Mouse (Mus musculus): ENCODE measurements around the gene Impg2. TPM values are rescaled to one million over a fixed set of nuclear protein-coding genes. Genes with fewer than 3 reads are reported as not detected.

Impg2 gene
- total and polyA plus RNA-seq, 2 experiments from 2014 or later: 0.10 to 0.38 TPM

- Histone ChIP-seq H3K4me2 (ENCODE audit: low read depth, low read length, poor library complexity, severe bottlenecking) (no peak overlapping the region), H3K36me3 (ENCODE audit: insufficient read depth, low read length) (no peaks in the 10 kb centered on the region), H3K9me3 (ENCODE audit: low read length) (no peaks in the 10 kb centered on the region), H3K27ac (ENCODE audit: low read depth, low read length) (no peak overlapping the region), H3K27me3 (ENCODE audit: insufficient read depth, low read length) (no peaks in the 10 kb centered on the region), H3K9ac (replicated peaks; ENCODE audit: low read length, poor library complexity, severe bottlenecking) (no peak overlapping the region), H3K4me1 (ENCODE audit: insufficient read depth, low read length) (no peaks in the 10 kb centered on the region), H3K4me3 (ENCODE audit: low read depth, low read length) (no peak overlapping the region)
- ATAC-seq (ENCODE audit: low FRiP score) (no peak), DNase-seq (ENCODE audit: low spot score) (no peak)
- TF ChIP-seq CTCF (IDR thresholded peaks at IDR 0.05): no peak
- 78% methylated on average over 4 of the region's 4 CpGs for WGBS
These were observed 100.1 kb downstream of the Impg2 start for GRCm38 (mm10) chr16:56304167-56304566.

- no peak for ATAC-seq (ENCODE audit: low FRiP score)
- WGBS: 54% methylated on average over 4 of the region's 4 CpGs
These were observed 103.5 kb downstream of the Impg2 start for GRCm38 (mm10) chr16:56307575-56307974.

GRCm38 (mm10) chr16:56311291-56311690 lies 107.2 kb downstream of the Impg2 start:
- ATAC-seq (ENCODE audit: low FRiP score) (no peak), DNase-seq (ENCODE audit: low spot score) (peak; percentile 59)
- peak; percentile 69 for TF ChIP-seq CTCF (IDR thresholded peaks at IDR 0.05)
- Histone ChIP-seq H3K27me3 (ENCODE audit: insufficient read depth, low read length) (no peaks in the 10 kb centered on the region), H3K4me2 (ENCODE audit: low read depth, low read length, poor library complexity, severe bottlenecking) (no peak overlapping the region), H3K4me1 (ENCODE audit: insufficient read depth, low read length) (no peaks in the 10 kb centered on the region), H3K36me3 (ENCODE audit: insufficient read depth, low read length) (no peaks in the 10 kb centered on the region), H3K9ac (replicated peaks; ENCODE audit: low read length, poor library complexity, severe bottlenecking) (no peak overlapping the region), H3K4me3 (ENCODE audit: low read depth, low read length) (no peak overlapping the region), H3K9me3 (ENCODE audit: low read length) (no peaks in the 10 kb centered on the region), H3K27ac (ENCODE audit: low read depth, low read length) (no peak overlapping the region)

More at GRCm38 (mm10) chr16:56307575-56307974, 103.5 kb downstream of the Impg2 start:
- Histone ChIP-seq H3K27ac (ENCODE audit: low read depth, low read length) (no peak overlapping the region), H3K27me3 (ENCODE audit: insufficient read depth, low read length) (no peaks in the 10 kb centered on the region), H3K4me1 (ENCODE audit: insufficient read depth, low read length) (no peaks in the 10 kb centered on the region), H3K4me2 (ENCODE audit: low read depth, low read length, poor library complexity, severe bottlenecking) (no peak overlapping the region), H3K4me3 (ENCODE audit: low read depth, low read length) (no peak overlapping the region), H3K9me3 (ENCODE audit: low read length) (no peaks in the 10 kb centered on the region), H3K9ac (replicated peaks; ENCODE audit: low read length, poor library complexity, severe bottlenecking) (no peak overlapping the region), H3K36me3 (ENCODE audit: insufficient read depth, low read length) (no peaks in the 10 kb centered on the region)
- TF ChIP-seq CTCF (IDR thresholded peaks at IDR 0.05): no peak
- DNase-seq (ENCODE audit: low spot score): no peak

Other genes starting within 250 kb of the Impg2 start
- gene Rpl24, start 238.0 kb upstream of the Impg2 start, total RNA-seq (2014; rRNA removed): 306 and 343 TPM in 2 replicates
- 488 and 533 TPM in 2 replicates for gene Rpl24, start 238.0 kb upstream of the Impg2 start, polyA plus RNA-seq (2015; fragmentation: Nextera tagmentation; extraction: Ambion mirVana)
- gene Zbtb11, start 230.4 kb upstream of the Impg2 start, total RNA-seq (2014; rRNA removed): 18.5 and 27.2 TPM in 2 replicates
- gene Zbtb11, start 230.4 kb upstream of the Impg2 start, polyA plus RNA-seq (2015; fragmentation: Nextera tagmentation; extraction: Ambion mirVana): 17.6 and 19.3 TPM in 2 replicates
- 76.5 and 103 TPM in 2 replicates for gene Pcnp, start 174.6 kb upstream of the Impg2 start, total RNA-seq (2014; rRNA removed)
- 224 and 233 TPM in 2 replicates for gene Pcnp, start 174.6 kb upstream of the Impg2 start, polyA plus RNA-seq (2015; fragmentation: Nextera tagmentation; extraction: Ambion mirVana)
- 10.1 and 12.6 TPM in 2 replicates for gene Trmt10c, start 166.5 kb upstream of the Impg2 start, total RNA-seq (2014; rRNA removed)
- gene Trmt10c, start 166.5 kb upstream of the Impg2 start, polyA plus RNA-seq (2015; fragmentation: Nextera tagmentation; extraction: Ambion mirVana): 13.4 and 15.0 TPM in 2 replicates
- gene Senp7, start 156.0 kb upstream of the Impg2 start, total RNA-seq (2014; rRNA removed): 26.7 and 40.0 TPM in 2 replicates
- gene Senp7, start 156.0 kb upstream of the Impg2 start, polyA plus RNA-seq (2015; fragmentation: Nextera tagmentation; extraction: Ambion mirVana): 32.0 and 34.7 TPM in 2 replicates

Measured in midbrain, postnatal 0 days (tissue).